Mouse (Mus musculus): ENCODE results near the gene Grm3. TPM values are rescaled to one million over a fixed set of nuclear protein-coding genes. Genes with fewer than 3 reads are reported as not detected.

The Grm3 gene
- polyA plus RNA-seq (2015; fragmentation: Nextera tagmentation; extraction: Ambion mirVana), result 39.6 and 50.6 TPM in 2 replicates

GRCm38 (mm10) chr5:9724956-9725600 is at the start of gene Grm3:
Grm3 (minus strand) TSS chr5:9725170.
- H3K27ac ChIP-seq (replicated peaks), result peak within 1 kb of the TSS; percentile 90
- under 1% methylated on average over 25 of the region's 25 CpGs for WGBS
- peak within 1 kb of the TSS; percentile 84 for H3K9ac ChIP-seq (replicated peaks)
- H3K27me3 ChIP-seq (replicated peaks), result no peaks in the 10 kb centered on the region
- H3K4me2 ChIP-seq, result peak within 1 kb of the TSS; percentile 93
- H3K4me3 ChIP-seq (replicated peaks), result peak within 1 kb of the TSS; percentile 58
- H3K9me3 ChIP-seq (replicated peaks), result no peaks in the 10 kb centered on the region
- H3K4me1 ChIP-seq, result peaks cover 18% of the 10 kb centered on the region; the same call in 1 of the 2 replicates
- peak; percentile 81 for ATAC-seq (ENCODE audit: low FRiP score)
- no peaks in the 10 kb centered on the region for H3K36me3 ChIP-seq

DNA sequence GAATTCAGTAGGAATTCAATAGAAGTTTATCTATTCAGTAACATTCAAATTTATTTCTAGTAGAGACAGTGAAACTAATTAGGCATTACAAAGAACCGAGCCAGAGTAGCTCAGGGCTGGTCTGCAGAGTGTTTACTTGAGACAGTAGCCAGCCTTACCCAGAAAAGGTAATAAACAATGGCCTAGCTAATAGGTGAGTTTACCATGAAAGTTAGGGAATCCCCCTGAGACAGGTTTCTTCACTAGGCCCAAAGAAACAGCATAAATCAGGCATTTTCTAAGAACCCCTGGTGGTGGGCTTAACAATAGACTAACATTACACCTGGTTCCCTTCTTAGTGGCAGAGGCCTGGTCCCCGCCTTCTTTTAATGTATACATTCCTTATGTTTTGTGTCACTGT is 30.8 kb upstream of the Grm3 start:
- 66% methylated on average over 2 of the region's 2 CpGs for WGBS

GRCm38 (mm10) chr5:9748184-9748583 is 23.2 kb upstream of the Grm3 start:
- H3K4me3 ChIP-seq (replicated peaks), result no peak overlapping the region
- H3K9me3 ChIP-seq (replicated peaks), result no peaks in the 10 kb centered on the region
- no peak overlapping the region for H3K27ac ChIP-seq (replicated peaks)
- no peaks in the 10 kb centered on the region for H3K4me1 ChIP-seq
- no peak overlapping the region for H3K4me2 ChIP-seq
- no peaks in the 10 kb centered on the region for H3K36me3 ChIP-seq
- H3K9ac ChIP-seq (replicated peaks), result no peak overlapping the region
- no peak for ATAC-seq (ENCODE audit: low FRiP score)
- 60% methylated on average over 5 of the region's 5 CpGs for WGBS
- H3K27me3 ChIP-seq (replicated peaks), result no peaks in the 10 kb centered on the region

More for the DNA sequence above, 30.8 kb upstream of the Grm3 start:
- H3K4me1 ChIP-seq, result no peaks in the 10 kb centered on the region
- H3K4me2 ChIP-seq, result no peak overlapping the region
- H3K27ac ChIP-seq (replicated peaks), result no peak overlapping the region
- no peaks in the 10 kb centered on the region for H3K36me3 ChIP-seq
- no peaks in the 10 kb centered on the region for H3K27me3 ChIP-seq (replicated peaks)
- no peak overlapping the region for H3K9ac ChIP-seq (replicated peaks)
- H3K4me3 ChIP-seq (replicated peaks), result no peak overlapping the region
- no peak for ATAC-seq (ENCODE audit: low FRiP score)
- H3K9me3 ChIP-seq (replicated peaks), result no peaks in the 10 kb centered on the region

GRCm38 (mm10) chr5:9744120-9744519 is 19.1 kb upstream of the Grm3 start:
- WGBS, result 88% methylated on average over 5 of the region's 5 CpGs
- no peak overlapping the region for H3K9ac ChIP-seq (replicated peaks)

DNA sequence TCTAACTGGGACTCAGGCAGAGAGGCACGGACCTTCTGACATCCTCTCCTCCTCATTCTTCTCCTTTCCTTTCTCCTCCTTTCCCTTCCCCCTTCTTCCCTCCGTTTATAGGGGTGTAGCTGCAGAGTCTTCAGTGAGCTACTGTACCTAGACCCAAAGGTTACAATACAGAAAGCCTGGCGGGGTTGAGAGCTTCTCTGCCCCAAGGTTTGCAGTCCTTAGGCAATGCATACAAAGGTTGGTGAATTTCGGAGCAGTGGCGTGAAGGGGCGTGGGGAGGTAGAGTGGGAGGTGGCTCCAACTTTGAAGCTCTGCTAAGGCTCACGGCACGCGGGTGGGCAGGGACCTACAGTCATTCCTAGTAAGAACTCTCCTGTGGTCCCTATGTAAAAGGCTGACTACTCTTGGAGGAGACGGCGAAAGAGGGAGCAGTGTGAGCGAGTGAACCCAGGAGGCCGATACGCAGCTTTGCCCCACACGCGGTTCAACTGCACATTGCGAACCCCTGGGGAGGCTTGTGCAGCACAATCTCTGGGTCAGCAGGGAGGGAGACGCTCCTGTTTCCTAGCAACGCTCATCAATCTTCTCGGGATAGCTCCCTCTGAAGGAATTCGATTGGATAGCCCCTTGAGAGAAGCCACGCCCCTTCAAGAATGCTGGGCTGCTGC is 765 bp upstream of the Grm3 start:
- under 1% methylated on average over 22 of the region's 22 CpGs for WGBS

More at GRCm38 (mm10) chr5:9744120-9744519, 19.1 kb upstream of the Grm3 start:
- no peak overlapping the region for H3K27ac ChIP-seq (replicated peaks)
- H3K36me3 ChIP-seq, result no peaks in the 10 kb centered on the region
- no peak overlapping the region for H3K4me3 ChIP-seq (replicated peaks)
- H3K27me3 ChIP-seq (replicated peaks), result no peaks in the 10 kb centered on the region
- no peaks in the 10 kb centered on the region for H3K4me1 ChIP-seq
- no peaks in the 10 kb centered on the region for H3K9me3 ChIP-seq (replicated peaks)
- H3K4me2 ChIP-seq, result no peak overlapping the region
- ATAC-seq (ENCODE audit: low FRiP score), result no peak

DNA sequence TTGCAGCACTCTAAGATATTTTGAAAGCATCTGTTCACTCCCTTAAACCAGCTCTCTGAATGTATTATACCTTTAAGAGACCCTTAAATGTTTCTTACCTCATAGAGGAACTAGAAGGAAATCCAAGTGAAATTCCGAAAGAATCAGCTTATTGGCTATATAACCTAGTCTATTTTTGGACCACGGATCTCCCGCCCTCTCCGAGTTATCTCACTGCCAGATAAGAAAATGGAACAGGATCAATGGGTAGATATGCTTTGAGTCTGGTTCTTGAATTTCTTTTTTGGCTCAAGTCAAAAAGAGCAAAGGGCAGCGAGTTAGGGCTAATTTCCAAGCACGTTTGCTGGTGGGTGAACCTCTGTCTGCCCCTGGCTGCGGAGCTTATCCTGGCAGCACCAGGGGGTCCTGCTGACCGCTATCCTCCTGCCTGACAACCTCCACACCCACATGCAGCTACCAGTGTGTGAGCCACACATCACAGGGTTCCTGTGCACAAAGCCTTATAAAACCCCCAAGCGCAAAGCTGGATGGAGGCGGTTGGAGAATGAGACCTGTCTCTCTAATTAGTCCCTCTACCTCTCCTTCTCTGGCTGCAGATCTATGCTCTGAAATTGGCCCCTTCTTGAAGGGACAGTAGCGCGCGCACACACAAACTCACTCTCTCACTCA is 549 bp downstream of the Grm3 start:
- 6% methylated on average over 13 of the region's 13 CpGs for WGBS
- peak overlapping the region; percentile 93 for H3K4me2 ChIP-seq
- H3K9ac ChIP-seq (replicated peaks), result peak overlapping the region; percentile 84
- peak overlapping the region; percentile 58 for H3K4me3 ChIP-seq (replicated peaks)
- no peaks in the 10 kb centered on the region for H3K27me3 ChIP-seq (replicated peaks)
- peak overlapping the region; percentile 90 for H3K27ac ChIP-seq (replicated peaks)
- H3K36me3 ChIP-seq, result no peaks in the 10 kb centered on the region
- peaks cover 18% of the 10 kb centered on the region; the same call in 1 of the 2 replicates for H3K4me1 ChIP-seq
- H3K9me3 ChIP-seq (replicated peaks), result no peaks in the 10 kb centered on the region
- peak; percentile 42 for ATAC-seq (ENCODE audit: low FRiP score)

More for the DNA sequence above, 765 bp upstream of the Grm3 start:
- ATAC-seq (ENCODE audit: low FRiP score), result peak; percentile 94
- Histone ChIP-seq H3K27ac (replicated peaks) (peak overlapping the region; percentile 90), H3K9me3 (replicated peaks) (no peaks in the 10 kb centered on the region), H3K4me1 (peaks cover 17% of the 10 kb centered on the region; the same call in 1 of the 2 replicates), H3K27me3 (replicated peaks) (no peaks in the 10 kb centered on the region), H3K36me3 (no peaks in the 10 kb centered on the region), H3K4me2 (peak overlapping the region; percentile 93), H3K9ac (replicated peaks) (peak overlapping the region; percentile 84), H3K4me3 (replicated peaks) (peak overlapping the region; percentile 58)

DNA sequence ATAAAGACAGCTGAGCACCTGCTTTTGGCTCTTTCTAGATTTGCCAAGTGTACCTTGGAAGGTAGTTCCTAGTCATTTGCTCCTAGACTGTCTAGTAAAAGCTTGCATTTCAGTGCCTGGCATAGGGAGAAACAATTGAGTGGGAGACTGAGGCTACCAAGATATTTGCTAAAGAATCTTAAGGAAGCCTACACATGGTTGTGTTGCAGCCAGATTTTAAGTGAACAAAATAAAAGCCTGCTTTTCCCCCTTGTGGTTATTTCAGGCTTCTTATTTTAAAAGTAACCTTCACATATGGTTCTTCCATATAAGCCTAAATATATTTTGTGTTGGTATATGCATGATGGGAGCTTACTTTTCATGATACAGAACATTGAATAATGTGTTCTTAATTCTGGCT is 3.8 kb downstream of the Grm3 start:
- H3K4me1 ChIP-seq, result peaks cover 17% of the 10 kb centered on the region; the same call in 1 of the 2 replicates
- no peak for ATAC-seq (ENCODE audit: low FRiP score)
- H3K9ac ChIP-seq (replicated peaks), result no peak overlapping the region
- H3K4me3 ChIP-seq (replicated peaks), result no peak overlapping the region
- no peaks in the 10 kb centered on the region for H3K27me3 ChIP-seq (replicated peaks)
- no peak overlapping the region for H3K27ac ChIP-seq (replicated peaks)
- no peaks in the 10 kb centered on the region for H3K36me3 ChIP-seq
- H3K4me2 ChIP-seq, result peak overlapping the region; percentile 93
- no peaks in the 10 kb centered on the region for H3K9me3 ChIP-seq (replicated peaks)

DNA sequence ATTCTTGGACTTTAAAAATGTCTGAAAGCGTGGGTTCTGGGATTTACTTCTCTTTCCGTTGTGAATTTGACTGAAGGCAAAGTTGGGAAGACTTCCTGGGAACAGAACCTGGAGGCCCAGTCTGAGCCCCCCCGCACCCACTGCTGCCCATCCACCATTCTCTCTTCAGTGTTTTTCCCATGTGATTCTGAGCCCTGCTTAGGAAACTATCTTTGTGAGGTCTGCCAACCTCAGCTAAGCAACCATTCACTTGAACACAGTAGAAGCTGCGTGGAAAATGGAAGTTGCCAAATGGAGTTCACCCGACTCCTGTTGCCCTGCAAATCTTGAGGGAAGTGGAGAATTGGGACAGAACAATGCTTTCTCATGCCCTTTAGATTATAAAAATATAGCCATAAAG is 8.7 kb downstream of the Grm3 start:
- H3K9ac ChIP-seq (replicated peaks), result no peak overlapping the region
- no peak for ATAC-seq (ENCODE audit: low FRiP score)
- WGBS, result 87% methylated on average over 5 of the region's 5 CpGs
- no peak overlapping the region for H3K4me3 ChIP-seq (replicated peaks)
- no peak overlapping the region for H3K4me2 ChIP-seq
- H3K27ac ChIP-seq (replicated peaks), result no peak overlapping the region
- H3K27me3 ChIP-seq (replicated peaks), result no peaks in the 10 kb centered on the region
- H3K4me1 ChIP-seq, result peaks cover 4% of the 10 kb centered on the region; the same call in 1 of the 2 replicates
- no peaks in the 10 kb centered on the region for H3K9me3 ChIP-seq (replicated peaks)
- no peaks in the 10 kb centered on the region for H3K36me3 ChIP-seq

- no peak overlapping the region for H3K4me2 ChIP-seq
- H3K9me3 ChIP-seq (replicated peaks), result no peaks in the 10 kb centered on the region
- ATAC-seq (ENCODE audit: low FRiP score), result no peak
- no peak overlapping the region for H3K9ac ChIP-seq (replicated peaks)
- H3K4me3 ChIP-seq (replicated peaks), result no peak overlapping the region
- WGBS, result 78% methylated on average over 1 of the region's 1 CpGs
- no peak overlapping the region for H3K27ac ChIP-seq (replicated peaks)
- no peaks in the 10 kb centered on the region; the same call in 1 of the 2 replicates for H3K4me1 ChIP-seq
- no peaks in the 10 kb centered on the region for H3K27me3 ChIP-seq (replicated peaks)
- no peaks in the 10 kb centered on the region for H3K36me3 ChIP-seq
These were observed 17.9 kb downstream of the Grm3 start for GRCm38 (mm10) chr5:9707096-9707495.

GRCm38 (mm10) chr5:9703385-9704009 is 21.5 kb downstream of the Grm3 start:
- Histone ChIP-seq H3K9ac (replicated peaks) (no peak overlapping the region), H3K4me3 (replicated peaks) (no peak overlapping the region), H3K36me3 (no peaks in the 10 kb centered on the region), H3K27me3 (replicated peaks) (no peaks in the 10 kb centered on the region), H3K4me1 (no peaks in the 10 kb centered on the region; the same call in 1 of the 2 replicates), H3K4me2 (no peak overlapping the region), H3K27ac (replicated peaks) (no peak overlapping the region), H3K9me3 (replicated peaks) (no peaks in the 10 kb centered on the region)
- 37% methylated on average over 3 of the region's 3 CpGs for WGBS
- peak; percentile 59; the same call in 1 of the 2 replicates for ATAC-seq (ENCODE audit: low FRiP score)

DNA sequence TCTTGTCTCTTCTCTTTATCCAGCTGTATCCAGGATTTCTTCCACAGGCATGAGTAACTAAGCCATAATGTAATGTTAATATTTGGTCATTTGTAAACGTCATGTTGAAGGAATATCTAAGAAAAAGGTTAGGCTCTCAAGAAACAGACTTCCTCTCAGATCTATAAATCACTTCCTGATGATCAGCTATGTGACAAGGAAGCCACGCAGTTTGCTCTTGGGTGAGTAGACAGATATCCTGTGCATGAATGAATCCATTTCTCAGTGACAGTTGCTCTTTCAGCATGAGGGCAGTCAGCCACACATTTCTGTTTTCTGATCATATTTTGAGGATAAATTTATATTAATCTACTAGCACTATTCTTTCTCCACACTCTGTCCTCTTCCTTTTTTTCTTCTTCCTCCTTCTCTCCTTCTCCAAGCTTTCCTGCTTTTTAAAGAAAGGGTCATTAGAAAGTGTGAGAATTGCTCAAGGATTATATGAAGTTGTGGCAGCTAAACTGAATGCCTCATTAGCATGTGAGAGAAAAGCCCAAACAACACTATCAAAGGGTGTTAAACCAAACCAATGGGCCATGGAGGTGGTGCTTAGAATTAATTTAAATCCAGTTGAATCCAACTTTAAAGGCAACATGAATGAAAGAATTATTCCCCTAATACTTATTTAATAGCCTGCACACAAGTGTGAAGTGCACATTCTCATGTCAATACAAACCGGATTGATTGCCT is 22.1 kb downstream of the Grm3 start:
- H3K27ac ChIP-seq (replicated peaks), result 0 out of 2 replicates have a peak overlapping the region, but pooled peaks have one; percentile 1
- no peak overlapping the region for H3K4me2 ChIP-seq
- WGBS, result 10% methylated on average over 3 of the region's 3 CpGs
- H3K9me3 ChIP-seq (replicated peaks), result no peaks in the 10 kb centered on the region
- no peak overlapping the region for H3K4me3 ChIP-seq (replicated peaks)
- ATAC-seq (ENCODE audit: low FRiP score), result peak; percentile 73; the same call in 1 of the 2 replicates
- no peak overlapping the region for H3K9ac ChIP-seq (replicated peaks)
- H3K27me3 ChIP-seq (replicated peaks), result no peaks in the 10 kb centered on the region
- no peaks in the 10 kb centered on the region; the same call in 1 of the 2 replicates for H3K4me1 ChIP-seq
- H3K36me3 ChIP-seq, result no peaks in the 10 kb centered on the region

Measured in neural tube, embryonic 15.5 days (tissue).